Mouse (Mus musculus) bone marrow macrophage, adult 2 months (primary cell): ENCODE measurements at regions not wholly inside any gene's neighbourhood (a gene's known extent, or its start where the extent isn't known, plus 50 kb on each side); places are given as distances from the start of the nearest gene placed in this dataset.

Source experiments
- CTCF ChIP-seq: IDR thresholded peaks from 2 replicates; pipeline ENCODE4 v1.5.1; 2012; ENCODE audit warnings: low read depth, mild to moderate bottlenecking, low read length, moderate library complexity
- POLR2A ChIP-seq: IDR thresholded peaks from 2 replicates; pipeline ENCODE4 v1.6.1; 2012; ENCODE audit warnings: mild to moderate bottlenecking, low read depth, low read length, borderline replicate concordance

DNA sequence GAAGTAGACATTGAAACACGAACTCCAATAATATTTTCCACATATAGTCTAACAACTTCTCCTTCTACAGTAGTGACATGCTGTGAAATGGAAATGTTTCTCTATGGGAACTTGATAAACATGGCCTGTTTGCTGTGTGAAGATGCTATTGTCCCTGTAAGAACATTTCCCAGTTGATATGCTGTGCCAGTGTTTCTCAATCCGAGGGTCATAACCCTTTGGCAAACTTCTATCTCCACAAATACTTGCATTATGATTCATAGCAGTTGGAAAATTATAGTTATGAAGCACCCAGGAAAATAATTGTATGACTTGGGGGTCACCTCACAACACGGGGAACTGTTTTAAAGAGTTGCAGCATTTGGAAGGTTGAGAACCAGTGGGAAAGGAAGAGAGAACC is 57.1 kb upstream of the Htr1f start:
- TF ChIP-seq CTCF: no peak
- no peak for TF ChIP-seq POLR2A
